Mouse (Mus musculus) lung, postnatal 0 days (tissue): ENCODE data around the gene Ferd3l. TPM values are rescaled to one million over a fixed set of nuclear protein-coding genes. Genes with fewer than 3 reads are reported as not detected.

Experiments used
- ATAC-seq: fragments of 200-750 bp; cut with Nextera tagmentation; 2 replicates; pipeline ENCODE4 v1.8.0; 2017; ENCODE audit warnings: moderate library complexity
- DNase-seq: peaks from one replicate; pipeline ENCODE4 v3.0.0-alpha.2; 2016; ENCODE audit warnings: low spot score
- H3K27ac ChIP-seq: fragments of 300-500 bp; sonication (generic); 2 replicates; pipeline ENCODE4 v1.5.1; 2014; ENCODE audit warnings: antibody characterized with exemption, mild to moderate bottlenecking, low read length, mixed read lengths
- H3K27me3 ChIP-seq: fragments of 300-500 bp; sonication (generic); replicated peaks from 2 replicates; pipeline ENCODE4 v1.6.1; 2014; ENCODE audit warnings: low read length, mixed read lengths; ENCODE audit not compliant: insufficient read depth
- H3K36me3 ChIP-seq: fragments of 300-500 bp; sonication (generic); 2 replicates; pipeline ENCODE4 v1.6.1; 2014; ENCODE audit warnings: low read length, mixed read lengths; ENCODE audit not compliant: insufficient read depth
- H3K4me1 ChIP-seq: fragments of 300-500 bp; sonication (generic); 2 replicates; pipeline ENCODE4 v1.6.1; 2014; ENCODE audit warnings: antibody characterized with exemption, low read depth, low read length, mixed read lengths; ENCODE audit not compliant: insufficient read depth
- H3K4me2 ChIP-seq: fragments of 300-500 bp; sonication (generic); replicated peaks from 2 replicates; pipeline ENCODE4 v1.6.1; 2014; ENCODE audit warnings: low read depth, mild to moderate bottlenecking, low read length, moderate library complexity, mixed read lengths
- H3K4me3 ChIP-seq: fragments of 300-500 bp; sonication (generic); 2 replicates; pipeline ENCODE4 v1.5.1; 2014; ENCODE audit warnings: low read depth, low read length
- H3K9ac ChIP-seq: fragments of 300-500 bp; sonication (generic); replicated peaks from 2 replicates; pipeline ENCODE4 v1.6.1; 2014; ENCODE audit warnings: low read depth, mild to moderate bottlenecking
- H3K9me3 ChIP-seq: fragments of 300-500 bp; sonication (generic); 2 replicates; pipeline ENCODE4 v1.6.1; 2016; ENCODE audit warnings: low read length, mixed read lengths
- CTCF ChIP-seq: IDR thresholded peaks from 2 replicates; pipeline ENCODE4 v1.5.1; 2016; ENCODE audit warnings: antibody characterized with exemption, mild to moderate bottlenecking
- EP300 ChIP-seq: IDR thresholded peaks from 2 replicates; pipeline ENCODE4 v1.6.1; 2016; ENCODE audit warnings: antibody characterized with exemption, mild to moderate bottlenecking, control low read depth
- WGBS: fragments of 180-500 bp; shearing (Covaris S2); extraction: QIAGEN DNeasy Blood & Tissue Kit; methylation state at CpG from one replicate; pipeline ENCODE4 v1.1.7; 2014; 5-methylcytosine and 5-hydroxymethylcytosine counted together
- polyA plus RNA-seq: library from polyadenylated mRNA; unstranded; fragments of >200 nt; fragmentation: Nextera tagmentation; extraction: Ambion mirVana; gene quantifications from 2 replicates; pipeline ENCODE4 v1.2.1, GENCODE M21; 2015

Gene Ferd3l
- not detected in 2 replicates for polyA plus RNA-seq

- no peaks in the 10 kb centered on the region for H3K9me3 ChIP-seq
- no peak within 1 kb of the TSS for H3K4me3 ChIP-seq
- H3K4me2 ChIP-seq = no peak within 1 kb of the TSS
- TF ChIP-seq CTCF = no peak
- TF ChIP-seq EP300 = no peak
- DNase-seq = no peak
- H3K27me3 ChIP-seq = peaks cover 19% of the 10 kb centered on the region
- H3K4me1 ChIP-seq = no peaks in the 10 kb centered on the region
- no peak for ATAC-seq
- no peak within 1 kb of the TSS for H3K9ac ChIP-seq
- H3K36me3 ChIP-seq = no peaks in the 10 kb centered on the region
- 1% methylated on average over 39 of the region's 39 CpGs for WGBS
- no peak within 1 kb of the TSS for H3K27ac ChIP-seq
Observed at GRCm38 (mm10) chr12:33928331-33929192, at the start of gene Ferd3l. Gene Ferd3l (plus strand): TSS chr12:33928425.

DNA sequence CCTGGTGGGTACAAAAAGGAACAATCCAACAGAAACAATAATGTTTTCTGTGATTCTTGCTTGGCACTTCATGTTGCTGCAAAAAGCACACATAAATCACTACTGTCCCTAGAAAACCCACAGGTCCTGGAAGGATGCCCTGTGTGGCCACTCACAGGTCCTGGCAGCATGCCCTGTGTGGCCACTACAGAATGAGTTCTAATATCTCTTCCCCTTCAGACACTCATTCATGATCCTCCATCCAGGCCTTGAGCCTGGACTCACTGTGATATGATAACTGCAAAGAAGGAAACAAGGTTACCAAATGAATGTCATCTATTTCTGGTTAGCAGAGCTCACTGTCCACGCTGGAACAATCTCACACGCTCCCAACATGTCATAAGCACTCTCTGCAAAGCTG is 34.3 kb upstream of the Ferd3l start:
- ATAC-seq (no peak), DNase-seq (no peak)
- H3K36me3 ChIP-seq = no peaks in the 10 kb centered on the region
- H3K4me3 ChIP-seq = no peak overlapping the region
- no peak overlapping the region for H3K27ac ChIP-seq
- H3K4me1 ChIP-seq = no peaks in the 10 kb centered on the region
- H3K9me3 ChIP-seq = no peaks in the 10 kb centered on the region
- no peaks in the 10 kb centered on the region for H3K27me3 ChIP-seq
- H3K4me2 ChIP-seq = no peak overlapping the region
- 65% methylated on average over 2 of the region's 2 CpGs for WGBS
- no peak overlapping the region for H3K9ac ChIP-seq
- no peak for TF ChIP-seq EP300
- TF ChIP-seq CTCF = no peak

DNA sequence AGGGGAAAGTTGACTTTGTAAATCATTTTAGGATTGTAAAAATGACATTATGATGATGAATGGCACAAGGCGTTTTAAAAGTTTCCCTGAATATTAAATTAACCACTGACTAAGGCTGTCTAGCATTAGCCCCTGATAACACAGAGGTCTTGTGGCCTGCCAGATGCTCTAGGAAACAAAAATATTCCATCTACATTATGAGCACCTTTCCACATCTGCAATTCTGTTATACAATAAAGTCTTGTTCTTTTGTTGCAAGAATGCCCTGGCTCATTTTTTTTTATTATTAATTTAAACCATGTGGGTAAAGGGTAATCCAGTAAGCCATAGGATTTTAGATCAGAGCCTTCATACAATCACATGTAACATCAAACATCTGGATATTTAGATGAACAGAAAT is 33.6 kb upstream of the Ferd3l start:
- H3K4me2 ChIP-seq = no peak overlapping the region
- no peak for TF ChIP-seq CTCF
- no peak for TF ChIP-seq EP300
- H3K9ac ChIP-seq = no peak overlapping the region
- no peaks in the 10 kb centered on the region for H3K9me3 ChIP-seq
- H3K4me1 ChIP-seq = no peaks in the 10 kb centered on the region
- H3K36me3 ChIP-seq = no peaks in the 10 kb centered on the region
- no peak overlapping the region for H3K27ac ChIP-seq
- ATAC-seq = no peak
- no peak for DNase-seq
- H3K27me3 ChIP-seq = no peaks in the 10 kb centered on the region
- 65% methylated on average over 1 of the region's 1 CpGs for WGBS
- H3K4me3 ChIP-seq = no peak overlapping the region

- no peak for ATAC-seq
- no peaks in the 10 kb centered on the region for H3K36me3 ChIP-seq
- peaks cover 19% of the 10 kb centered on the region for H3K27me3 ChIP-seq
- no peak overlapping the region for H3K4me2 ChIP-seq
- no peak for TF ChIP-seq CTCF
- TF ChIP-seq EP300 = no peak
- peak; percentile 14 for DNase-seq
- no peak overlapping the region for H3K9ac ChIP-seq
- no peak overlapping the region for H3K4me3 ChIP-seq
- no peak overlapping the region for H3K27ac ChIP-seq
- WGBS = 14% methylated on average over 3 of the region's 3 CpGs
- H3K9me3 ChIP-seq = no peaks in the 10 kb centered on the region
- no peaks in the 10 kb centered on the region for H3K4me1 ChIP-seq
Observed at GRCm38 (mm10) chr12:33926751-33927150, 1.5 kb upstream of the Ferd3l start.

DNA sequence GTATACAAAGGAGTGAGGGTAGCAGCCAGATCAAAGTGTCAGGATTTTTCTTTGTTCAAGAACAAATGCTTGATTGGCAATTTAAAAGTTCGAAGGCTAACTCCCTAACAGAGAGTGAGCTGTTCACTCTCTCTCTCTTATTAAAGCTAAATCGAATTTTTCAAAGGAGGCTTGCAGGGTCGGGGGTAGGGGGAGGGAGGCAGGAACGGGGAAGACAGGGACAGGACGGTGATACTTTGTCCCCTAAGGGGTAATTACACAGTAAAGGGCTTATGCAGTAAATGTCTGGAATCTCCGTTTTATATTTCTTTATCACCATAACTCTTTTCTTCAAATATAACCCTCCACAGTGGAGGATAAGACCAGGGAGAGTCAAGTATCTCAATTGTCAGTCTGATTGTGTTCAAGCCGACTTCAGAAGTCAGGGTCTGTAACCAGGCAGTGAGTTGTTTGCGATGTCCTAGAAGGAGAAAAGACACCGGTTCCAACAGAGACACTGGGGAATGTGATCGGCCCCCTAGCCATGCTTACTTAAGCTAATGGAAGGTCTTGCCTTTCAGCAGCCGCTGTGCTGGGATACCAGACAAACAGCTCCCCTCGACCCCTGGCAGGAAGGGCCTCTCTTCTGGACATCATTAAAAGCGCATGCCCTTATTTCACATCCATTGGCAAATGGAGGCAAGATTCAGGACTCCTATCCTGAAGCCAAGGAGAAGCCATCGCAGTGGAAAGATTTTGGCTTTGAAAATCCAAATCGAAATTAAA is 709 bp upstream of the Ferd3l start:
- H3K9ac ChIP-seq = no peak overlapping the region
- no peak overlapping the region for H3K4me3 ChIP-seq
- 3% methylated on average over 15 of the region's 15 CpGs for WGBS
- TF ChIP-seq EP300 (no peak), CTCF (no peak)
- no peak for ATAC-seq
- no peaks in the 10 kb centered on the region for H3K36me3 ChIP-seq
- no peak overlapping the region for H3K27ac ChIP-seq
- peaks cover 19% of the 10 kb centered on the region for H3K27me3 ChIP-seq
- no peak for DNase-seq
- H3K9me3 ChIP-seq = no peaks in the 10 kb centered on the region
- no peaks in the 10 kb centered on the region for H3K4me1 ChIP-seq
- H3K4me2 ChIP-seq = no peak overlapping the region

DNA sequence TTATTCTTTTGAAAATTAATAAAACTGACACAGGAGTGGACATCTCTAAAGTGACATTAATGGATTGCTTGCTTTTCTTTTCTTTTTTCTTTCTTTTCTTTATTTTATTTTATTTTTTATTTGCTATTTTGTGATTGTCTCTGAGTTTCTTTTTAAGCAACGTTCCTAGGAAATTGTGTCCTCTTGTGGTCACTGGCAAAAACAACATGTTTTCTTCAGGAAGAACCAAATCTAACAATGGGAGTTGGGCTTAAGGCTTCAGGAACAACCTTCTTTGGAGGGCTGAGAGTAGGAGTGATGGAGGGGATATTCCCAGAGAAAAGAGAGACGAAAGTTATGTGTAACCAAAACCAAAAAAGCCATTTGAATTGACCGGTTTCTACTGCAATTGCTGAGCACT is 24.6 kb downstream of the Ferd3l start:
- DNase-seq (no peak), ATAC-seq (no peak)
- Histone ChIP-seq H3K4me2 (no peak overlapping the region), H3K9ac (no peak overlapping the region), H3K9me3 (no peaks in the 10 kb centered on the region), H3K27me3 (peaks cover 37% of the 10 kb centered on the region), H3K4me1 (no peaks in the 10 kb centered on the region), H3K27ac (no peak overlapping the region), H3K36me3 (no peaks in the 10 kb centered on the region), H3K4me3 (no peak overlapping the region)
- WGBS = 9% methylated on average over 3 of the region's 3 CpGs
- no peak for TF ChIP-seq EP300
- peak; percentile 51 for TF ChIP-seq CTCF
